Mouse (Mus musculus): ENCODE data around the gene Tsen54. TPM values are rescaled to one million over a fixed set of nuclear protein-coding genes. Genes with fewer than 3 reads are reported as not detected.
A peak's percentile ranks its signal among the peaks of the same experiment; 100 is the strongest.

Tsen54 gene
- polyA plus RNA-seq, 1 experiment from 2014 or later, result 21.2 TPM

DNA sequence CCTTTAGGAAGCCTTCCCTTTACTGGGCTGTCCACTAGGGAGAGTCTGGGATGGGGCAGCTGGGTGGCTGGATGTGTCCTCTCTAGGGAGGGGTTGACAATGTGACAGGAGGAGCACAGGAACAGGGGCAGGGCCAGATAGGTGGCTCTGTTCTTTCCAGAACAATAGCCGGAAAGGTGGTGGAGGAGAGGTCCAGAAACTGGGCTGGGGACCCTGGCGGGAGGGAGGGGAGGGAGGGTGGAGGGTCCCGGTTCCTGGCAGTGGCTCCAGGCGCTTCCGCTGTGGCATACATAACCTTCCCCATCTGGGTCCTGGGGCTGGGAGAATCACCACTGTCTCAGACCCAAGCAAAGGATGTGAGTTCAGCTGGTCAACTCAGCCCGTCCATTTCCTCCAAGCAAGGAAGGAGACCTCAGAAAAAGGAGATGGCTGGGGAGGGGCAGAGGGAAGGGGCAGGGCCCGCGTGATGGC is 5.2 kb upstream of the Tsen54 start:
- Histone ChIP-seq H3K4me1 (ENCODE audit: control insufficient read depth, insufficient read depth, low read length) (peaks cover 49% of the 10 kb centered on the region), H3K36me3 (ENCODE audit: control insufficient read depth, insufficient read depth, low read length) (peaks cover 35% of the 10 kb centered on the region), H3K27ac (replicated peaks; ENCODE audit: low read depth, low read length) (peak overlapping the region; percentile 63), H3K9me3 (ENCODE audit: control insufficient read depth, low read length) (no peaks in the 10 kb centered on the region), H3K4me2 (ENCODE audit: low read depth, low read length) (peak overlapping the region; percentile 88), H3K27me3 (replicated peaks; ENCODE audit: control insufficient read depth, insufficient read depth, low read length) (no peaks in the 10 kb centered on the region), H3K9ac (ENCODE audit: low read depth, low read length) (no peak overlapping the region), H3K4me3 (ENCODE audit: low read depth, low read length) (0 out of 2 replicates have a peak overlapping the region, but pooled peaks have one; percentile 9)
- ATAC-seq (ENCODE audit: low read depth) (no peak), DNase-seq (ENCODE audit: low spot score) (peak; percentile 35)
- 62% methylated on average over 8 of the region's 8 CpGs for WGBS

DNA sequence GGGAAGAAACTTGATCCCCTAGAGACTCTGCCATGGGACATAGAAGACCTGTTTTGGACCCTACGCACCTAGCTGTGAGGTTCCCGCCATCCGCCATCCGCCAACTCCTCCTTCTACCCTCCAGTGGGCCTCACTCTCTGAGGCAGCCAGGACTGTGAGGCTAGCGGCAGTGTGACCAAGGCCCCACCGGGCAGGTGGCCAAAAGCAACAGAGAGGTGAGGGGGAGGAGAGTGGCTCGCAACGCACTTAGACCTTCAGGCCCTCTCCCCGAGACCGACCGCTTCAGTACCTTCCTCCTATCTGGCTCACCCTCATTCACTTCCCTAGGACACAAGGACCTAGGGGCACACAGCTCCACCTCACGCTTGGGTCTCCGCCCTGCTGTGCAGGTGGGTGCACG is 4.1 kb upstream of the Tsen54 start:
- H3K36me3 ChIP-seq (ENCODE audit: control insufficient read depth, insufficient read depth, low read length), result peaks cover 24% of the 10 kb centered on the region

DNA sequence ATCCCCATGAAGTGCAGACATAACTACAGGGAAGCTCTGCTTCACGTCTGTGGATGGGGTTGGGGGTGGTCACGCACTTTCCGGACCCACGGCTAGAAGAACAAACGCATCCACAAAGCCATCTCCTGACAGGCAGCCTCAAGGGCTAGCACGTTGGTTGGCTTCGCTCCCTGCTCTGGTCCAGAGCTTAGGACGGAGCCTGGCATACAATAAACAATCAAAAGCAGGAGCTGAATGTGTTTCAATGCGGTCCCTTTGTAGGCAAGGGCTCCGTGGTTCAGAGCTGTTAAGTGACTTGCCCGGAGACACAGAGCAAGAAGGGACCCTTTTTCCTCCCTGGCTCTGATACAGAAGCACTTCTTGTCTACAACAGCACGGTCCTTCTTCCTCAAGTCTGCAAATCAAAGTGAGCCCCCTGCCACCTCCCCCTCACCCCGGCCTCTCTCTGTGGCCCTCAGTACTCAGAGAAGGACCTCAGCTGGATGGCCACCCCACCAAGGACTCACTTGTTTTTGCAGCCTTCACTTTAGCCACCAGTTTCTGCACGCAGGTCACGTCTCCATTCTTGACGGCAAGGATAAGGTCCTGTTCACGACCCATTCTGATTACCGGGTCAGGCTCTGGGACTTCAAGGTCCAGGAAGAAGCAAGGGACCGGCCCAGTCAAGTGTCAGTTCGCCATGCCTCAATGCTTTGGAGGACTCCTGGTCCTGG is 3.0 kb upstream of the Tsen54 start:
- Histone ChIP-seq H3K4me3 (ENCODE audit: low read depth, low read length) (peak overlapping the region; percentile 87), H3K4me2 (ENCODE audit: low read depth, low read length) (peak overlapping the region; percentile 88), H3K9ac (ENCODE audit: low read depth, low read length) (peak overlapping the region; percentile 87), H3K27ac (replicated peaks; ENCODE audit: low read depth, low read length) (0 out of 2 replicates have a peak overlapping the region, but pooled peaks have one; percentile 44), H3K36me3 (ENCODE audit: control insufficient read depth, insufficient read depth, low read length) (peaks cover 17% of the 10 kb centered on the region), H3K9me3 (ENCODE audit: control insufficient read depth, low read length) (no peaks in the 10 kb centered on the region), H3K4me1 (ENCODE audit: control insufficient read depth, insufficient read depth, low read length) (peaks cover 56% of the 10 kb centered on the region), H3K27me3 (replicated peaks; ENCODE audit: control insufficient read depth, insufficient read depth, low read length) (no peaks in the 10 kb centered on the region)
- ATAC-seq (ENCODE audit: low read depth) (no peak), DNase-seq (ENCODE audit: low spot score) (no peak)
- WGBS, result 77% methylated on average over 20 of the region's 20 CpGs

More for the DNA sequence above, 4.1 kb upstream of the Tsen54 start:
- no peaks in the 10 kb centered on the region for H3K9me3 ChIP-seq (ENCODE audit: control insufficient read depth, low read length)
- H3K27ac ChIP-seq (replicated peaks; ENCODE audit: low read depth, low read length), result peak overlapping the region; percentile 63
- ATAC-seq (ENCODE audit: low read depth) (no peak), DNase-seq (ENCODE audit: low spot score) (peak; percentile 72)
- 68% methylated on average over 14 of the region's 14 CpGs for WGBS
- peaks cover 53% of the 10 kb centered on the region for H3K4me1 ChIP-seq (ENCODE audit: control insufficient read depth, insufficient read depth, low read length)
- H3K9ac ChIP-seq (ENCODE audit: low read depth, low read length), result no peak overlapping the region
- H3K4me2 ChIP-seq (ENCODE audit: low read depth, low read length), result peak overlapping the region; percentile 88
- H3K4me3 ChIP-seq (ENCODE audit: low read depth, low read length), result peak overlapping the region; percentile 87
- H3K27me3 ChIP-seq (replicated peaks; ENCODE audit: control insufficient read depth, insufficient read depth, low read length), result no peaks in the 10 kb centered on the region

DNA sequence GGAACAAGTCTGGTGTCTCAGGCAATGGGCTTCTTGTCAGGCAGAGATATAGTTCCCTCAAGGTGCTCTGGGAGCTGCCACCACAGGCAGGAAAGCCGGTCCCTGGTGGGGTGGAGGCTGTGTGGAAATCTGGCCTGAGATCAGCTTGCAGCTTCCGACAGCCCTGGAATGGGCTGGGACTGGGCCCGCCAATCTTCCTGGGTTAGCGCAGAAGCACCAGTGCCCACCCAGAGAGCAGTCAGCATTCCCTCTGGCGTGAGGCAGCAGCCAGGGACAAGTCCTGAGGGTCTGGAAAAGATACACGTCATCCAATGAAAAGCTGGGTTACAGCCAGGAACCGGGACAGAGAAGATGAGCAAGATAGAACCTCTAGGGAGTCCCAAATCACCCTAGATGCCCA is 2.4 kb upstream of the Tsen54 start:
- Histone ChIP-seq H3K9ac (ENCODE audit: low read depth, low read length) (peak overlapping the region; percentile 87), H3K4me3 (ENCODE audit: low read depth, low read length) (peak overlapping the region; percentile 87), H3K27ac (replicated peaks; ENCODE audit: low read depth, low read length) (0 out of 2 replicates have a peak overlapping the region, but pooled peaks have one; percentile 44), H3K27me3 (replicated peaks; ENCODE audit: control insufficient read depth, insufficient read depth, low read length) (no peaks in the 10 kb centered on the region), H3K36me3 (ENCODE audit: control insufficient read depth, insufficient read depth, low read length) (peaks cover 16% of the 10 kb centered on the region; the same call in 1 of the 2 replicates), H3K4me2 (ENCODE audit: low read depth, low read length) (peak overlapping the region; percentile 88), H3K4me1 (ENCODE audit: control insufficient read depth, insufficient read depth, low read length) (peaks cover 56% of the 10 kb centered on the region), H3K9me3 (ENCODE audit: control insufficient read depth, low read length) (no peaks in the 10 kb centered on the region)
- 18% methylated on average over 7 of the region's 7 CpGs for WGBS
- DNase-seq (ENCODE audit: low spot score) (no peak), ATAC-seq (ENCODE audit: low read depth) (no peak)

DNA sequence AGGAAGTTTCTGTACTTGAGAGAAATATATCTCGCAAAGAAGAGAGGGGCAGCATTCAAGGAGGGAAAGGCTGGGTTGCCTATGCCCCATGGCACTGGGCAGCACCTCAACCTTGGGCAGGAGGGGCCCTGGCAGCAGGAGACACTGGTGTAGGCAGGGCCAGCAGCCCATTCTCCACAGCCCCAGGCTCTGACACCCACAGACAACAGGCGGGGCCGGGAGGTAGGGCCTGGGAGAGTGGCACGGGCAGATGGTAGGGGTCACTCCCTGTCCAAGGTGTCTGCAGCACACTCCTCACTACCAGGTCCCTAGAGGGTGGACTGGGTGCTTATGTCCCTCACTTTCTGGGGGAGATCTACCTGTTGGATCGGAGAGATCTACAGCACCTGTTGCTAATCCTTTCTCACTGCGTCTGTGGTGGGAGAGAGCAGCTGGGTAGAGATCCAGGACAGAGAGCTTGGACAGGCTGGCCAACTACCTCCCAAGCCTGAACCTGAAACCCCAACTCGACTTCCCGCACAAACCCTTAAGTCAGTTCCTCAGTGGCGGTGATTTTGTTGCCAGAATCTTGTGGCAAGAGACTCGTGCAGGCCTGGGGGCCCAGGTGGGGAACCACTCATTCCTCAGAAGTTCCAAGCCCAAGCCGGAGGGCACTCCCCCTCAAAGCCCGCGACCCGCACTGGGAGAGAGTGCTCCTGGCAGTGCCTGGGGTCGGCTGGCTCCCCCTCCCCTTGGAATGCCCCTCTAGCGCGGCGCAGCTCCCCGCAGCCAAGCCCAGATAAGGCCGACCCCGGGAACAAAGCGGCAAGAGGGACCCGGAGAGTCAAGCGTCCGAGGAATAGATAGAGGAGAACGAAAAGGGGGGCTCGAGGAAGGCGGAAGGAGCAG is 1.7 kb upstream of the Tsen54 start:
- Histone ChIP-seq H3K4me2 (ENCODE audit: low read depth, low read length) (peak overlapping the region; percentile 88), H3K9ac (ENCODE audit: low read depth, low read length) (peak overlapping the region; percentile 87), H3K4me1 (ENCODE audit: control insufficient read depth, insufficient read depth, low read length) (peaks cover 55% of the 10 kb centered on the region), H3K4me3 (ENCODE audit: low read depth, low read length) (peak overlapping the region; percentile 87), H3K9me3 (ENCODE audit: control insufficient read depth, low read length) (no peaks in the 10 kb centered on the region), H3K36me3 (ENCODE audit: control insufficient read depth, insufficient read depth, low read length) (peaks cover 18% of the 10 kb centered on the region; the same call in 1 of the 2 replicates), H3K27ac (replicated peaks; ENCODE audit: low read depth, low read length) (peak overlapping the region; percentile 85), H3K27me3 (replicated peaks; ENCODE audit: control insufficient read depth, insufficient read depth, low read length) (no peaks in the 10 kb centered on the region)
- DNase-seq (ENCODE audit: low spot score), result peak; percentile 31
- 3% methylated on average over 26 of the region's 28 CpGs for WGBS
- ATAC-seq (ENCODE audit: low read depth), result peak; percentile 5; the same call in 1 of the 2 replicates

DNA sequence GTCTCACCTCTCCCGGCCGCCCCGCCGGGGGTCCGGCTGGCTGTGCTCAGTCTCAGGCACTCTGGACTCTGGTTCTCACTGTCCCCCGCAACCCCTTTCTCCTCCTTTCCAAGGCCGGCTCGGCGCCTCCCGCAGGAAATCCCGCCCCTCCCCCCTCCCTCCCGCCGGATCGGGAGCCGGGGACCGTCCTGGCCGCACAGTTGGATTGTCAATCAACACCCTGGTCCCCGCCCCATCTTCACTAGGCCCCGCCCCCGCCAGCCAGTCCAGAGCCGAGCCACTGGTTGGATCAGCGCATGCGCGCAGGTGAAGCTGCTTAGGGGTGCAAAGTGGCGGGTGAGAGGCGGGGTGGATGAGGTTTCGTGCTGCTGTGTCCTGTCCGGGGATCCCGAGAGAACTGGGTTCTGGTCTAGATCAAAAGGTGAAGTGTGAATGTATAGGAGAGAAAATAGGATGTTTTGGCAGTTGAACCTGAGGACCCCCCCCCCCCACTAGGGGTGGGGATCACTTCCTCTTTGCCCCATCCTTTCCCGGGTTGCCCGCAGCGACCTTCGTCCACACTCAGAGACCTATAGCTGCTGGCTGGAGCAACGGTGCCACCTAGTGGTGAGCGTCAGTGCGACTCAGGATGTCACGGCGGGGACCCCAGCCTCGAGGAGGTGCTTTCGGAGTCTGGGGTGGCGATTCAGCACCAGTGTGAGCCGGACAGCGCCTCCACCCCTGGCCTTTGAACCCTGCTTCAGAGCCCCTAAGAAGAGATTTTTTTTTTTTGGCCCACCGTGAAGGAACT is 822 bp upstream of the Tsen54 start, which contains the start of gene Caskin2:
Gene Caskin2 (minus strand): TSS at position 133 of the 790 bp plus-strand sequence.
- ATAC-seq (ENCODE audit: low read depth) (peak; percentile 91), DNase-seq (ENCODE audit: low spot score) (peak; percentile 98)
- Histone ChIP-seq H3K9ac (ENCODE audit: low read depth, low read length) (peak within 1 kb of the TSS; percentile 87), H3K9me3 (ENCODE audit: control insufficient read depth, low read length) (no peaks in the 10 kb centered on the region), H3K4me3 (ENCODE audit: low read depth, low read length) (peak within 1 kb of the TSS; percentile 87), H3K27ac (replicated peaks; ENCODE audit: low read depth, low read length) (peak within 1 kb of the TSS; percentile 85), H3K27me3 (replicated peaks; ENCODE audit: control insufficient read depth, insufficient read depth, low read length) (no peaks in the 10 kb centered on the region), H3K4me1 (ENCODE audit: control insufficient read depth, insufficient read depth, low read length) (peaks cover 45% of the 10 kb centered on the region), H3K4me2 (ENCODE audit: low read depth, low read length) (peak within 1 kb of the TSS; percentile 88), H3K36me3 (ENCODE audit: control insufficient read depth, insufficient read depth, low read length) (peaks cover 27% of the 10 kb centered on the region)
- WGBS, result 1% methylated on average over 32 of the region's 44 CpGs

DNA sequence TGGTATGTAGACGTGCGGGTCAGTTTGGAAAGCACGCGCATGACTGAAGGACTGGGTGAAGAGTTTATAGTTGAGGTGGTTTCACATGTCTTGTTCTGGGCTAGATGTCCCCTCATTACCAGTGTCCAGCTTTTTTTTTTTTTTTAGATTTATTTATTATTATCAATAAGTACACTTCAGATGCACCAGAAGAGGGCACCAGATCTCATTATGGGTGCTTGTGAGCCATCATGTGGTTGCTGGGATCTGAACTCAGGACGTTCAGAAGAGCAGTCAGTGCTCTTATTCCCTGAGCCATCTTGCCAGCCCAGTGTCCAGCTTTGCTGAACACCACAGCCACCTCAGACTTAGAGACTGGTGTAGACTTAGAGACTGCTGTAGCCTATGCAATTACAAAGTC is 2.8 kb downstream of the Tsen54 start:
- Histone ChIP-seq H3K4me3 (ENCODE audit: low read depth, low read length) (no peak overlapping the region), H3K9ac (ENCODE audit: low read depth, low read length) (no peak overlapping the region), H3K9me3 (ENCODE audit: control insufficient read depth, low read length) (no peaks in the 10 kb centered on the region), H3K27ac (replicated peaks; ENCODE audit: low read depth, low read length) (no peak overlapping the region), H3K27me3 (replicated peaks; ENCODE audit: control insufficient read depth, insufficient read depth, low read length) (no peaks in the 10 kb centered on the region), H3K4me2 (ENCODE audit: low read depth, low read length) (no peak overlapping the region), H3K4me1 (ENCODE audit: control insufficient read depth, insufficient read depth, low read length) (peaks cover 11% of the 10 kb centered on the region), H3K36me3 (ENCODE audit: control insufficient read depth, insufficient read depth, low read length) (peaks cover 50% of the 10 kb centered on the region)
- no peak for DNase-seq (ENCODE audit: low spot score)
- WGBS, result 87% methylated on average over 5 of the region's 5 CpGs
- ATAC-seq (ENCODE audit: low read depth), result no peak
